Mouse (Mus musculus): ENCODE measurements around the gene Ccdc40.
"Not testable (repeated sequence)": the region's sequence is repeated elsewhere in the genome, so short reads cannot be mapped to it uniquely, and the experiment has no call there.

Ccdc40 gene

GRCm38 (mm10) chr11:119273186-119273930, 45.0 kb downstream of the Ccdc40 start:
- DNase-seq (ENCODE audit: low read depth in 2 of 2, low spot score in 2 of 2), result no peak

DNA sequence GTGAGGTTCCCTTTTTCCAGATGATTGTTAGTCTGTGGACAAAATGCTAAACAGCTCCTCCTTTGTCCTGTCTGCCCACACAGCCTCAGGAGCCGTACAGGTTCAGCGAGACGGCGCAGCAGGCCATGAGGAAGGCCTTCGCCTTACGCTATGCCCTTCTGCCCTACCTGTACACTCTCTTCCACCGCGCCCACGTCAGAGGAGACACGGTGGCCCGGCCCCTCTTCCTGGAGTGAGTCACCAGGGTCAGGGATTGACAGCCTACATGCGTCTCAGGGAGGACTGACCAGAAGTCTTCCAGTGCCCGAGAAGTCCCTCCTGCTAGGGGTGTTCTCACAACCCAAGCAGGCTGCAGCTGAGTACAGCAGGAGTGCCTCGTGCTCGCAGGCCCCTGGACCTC, 52.7 kb downstream of the Ccdc40 start:
- no peak for DNase-seq (ENCODE audit: low read depth in 2 of 2, low spot score in 2 of 2)

- DNase-seq (ENCODE audit: low read depth in 2 of 2, low spot score in 2 of 2), result no peak
Measured at GRCm38 (mm10) chr11:119285791-119286527, 57.6 kb downstream of the Ccdc40 start.

DNA sequence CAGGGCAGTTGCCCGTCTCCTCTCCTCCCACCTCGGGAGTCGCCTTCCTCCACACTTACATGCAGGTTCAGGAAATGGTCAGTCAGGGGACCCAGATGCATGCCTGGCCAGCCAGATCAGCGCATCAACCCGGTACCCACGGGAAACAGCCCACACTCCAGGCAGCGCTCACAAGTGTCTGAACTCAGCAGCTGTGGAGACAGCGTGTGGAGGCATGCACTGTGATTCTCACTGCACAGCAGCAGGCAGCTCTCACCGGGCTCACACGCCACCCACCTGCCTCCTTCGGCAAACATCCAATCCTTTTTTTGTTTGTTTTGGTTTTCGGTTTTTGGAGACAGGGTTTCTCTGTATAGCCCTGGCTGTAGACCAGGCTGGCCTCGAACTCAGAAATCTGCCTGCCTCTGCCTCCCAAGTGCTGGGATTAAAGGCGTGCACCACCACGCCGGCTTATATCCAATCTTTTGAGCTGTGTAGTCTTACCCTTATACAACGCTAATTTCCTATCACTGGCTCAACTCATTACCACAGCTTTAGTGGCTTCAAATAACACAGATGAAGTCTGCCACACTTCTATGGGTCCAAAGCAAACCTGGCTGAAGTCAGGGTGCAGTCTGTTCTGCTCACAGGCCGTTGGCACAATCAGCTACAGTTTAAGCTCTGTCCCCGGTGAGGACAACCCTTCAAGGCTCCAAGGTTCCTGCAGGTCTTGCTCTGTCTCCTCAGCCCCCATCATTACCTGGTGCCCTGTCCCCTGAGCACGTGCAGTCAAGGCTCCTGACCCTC, 59.0 kb downstream of the Ccdc40 start:
- no peak for DNase-seq (ENCODE audit: low read depth in 2 of 2, low spot score in 2 of 2)

GRCm38 (mm10) chr11:119292861-119293260, 64.5 kb downstream of the Ccdc40 start:
- DNase-seq (ENCODE audit: low read depth in 2 of 2, low spot score in 2 of 2), result not testable (repeated sequence)

DNA sequence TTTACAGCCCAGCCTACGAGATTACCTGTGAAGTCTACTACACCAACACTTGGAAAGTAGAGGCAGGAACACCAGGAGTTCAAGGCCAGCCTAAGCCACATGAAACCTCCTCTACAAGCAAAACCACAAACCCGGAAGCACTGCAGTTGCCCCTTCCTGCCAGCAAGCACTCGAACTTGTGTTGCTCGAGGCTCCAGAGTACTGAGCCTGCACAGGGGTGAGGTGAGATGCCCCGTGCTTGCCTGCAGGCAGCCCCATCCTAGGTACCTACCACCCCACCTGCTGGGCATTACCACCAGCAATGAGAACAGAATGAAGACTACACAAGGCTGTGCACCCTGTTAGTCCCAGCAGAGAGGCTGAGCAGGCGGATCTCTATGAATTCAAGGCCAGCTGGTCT, 69.6 kb downstream of the Ccdc40 start:
- DNase-seq (ENCODE audit: low read depth in 2 of 2, low spot score in 2 of 2), result peak in 1 of 2 experiments; percentile 17

DNA sequence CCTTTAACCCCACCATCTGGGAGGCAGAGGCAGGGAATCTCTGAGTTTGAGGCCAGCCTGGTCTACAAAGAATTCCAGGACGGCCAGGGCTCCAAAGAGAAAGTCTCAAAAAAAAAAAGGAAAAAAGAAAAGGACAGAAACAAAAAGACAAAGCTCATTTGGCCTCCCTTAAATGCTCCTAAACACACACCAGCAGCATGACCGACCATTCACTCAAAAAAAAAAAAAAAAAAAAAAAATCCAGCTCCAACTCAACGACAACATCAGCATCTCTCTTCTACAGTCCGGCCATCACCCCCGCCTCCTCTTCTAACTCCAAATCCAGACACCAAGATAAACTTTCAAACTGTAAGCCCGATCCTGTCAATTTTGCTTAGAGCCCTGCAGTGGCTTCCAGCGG, 70.5 kb downstream of the Ccdc40 start:
- DNase-seq (ENCODE audit: low read depth in 2 of 2, low spot score in 2 of 2), result no peak

DNA sequence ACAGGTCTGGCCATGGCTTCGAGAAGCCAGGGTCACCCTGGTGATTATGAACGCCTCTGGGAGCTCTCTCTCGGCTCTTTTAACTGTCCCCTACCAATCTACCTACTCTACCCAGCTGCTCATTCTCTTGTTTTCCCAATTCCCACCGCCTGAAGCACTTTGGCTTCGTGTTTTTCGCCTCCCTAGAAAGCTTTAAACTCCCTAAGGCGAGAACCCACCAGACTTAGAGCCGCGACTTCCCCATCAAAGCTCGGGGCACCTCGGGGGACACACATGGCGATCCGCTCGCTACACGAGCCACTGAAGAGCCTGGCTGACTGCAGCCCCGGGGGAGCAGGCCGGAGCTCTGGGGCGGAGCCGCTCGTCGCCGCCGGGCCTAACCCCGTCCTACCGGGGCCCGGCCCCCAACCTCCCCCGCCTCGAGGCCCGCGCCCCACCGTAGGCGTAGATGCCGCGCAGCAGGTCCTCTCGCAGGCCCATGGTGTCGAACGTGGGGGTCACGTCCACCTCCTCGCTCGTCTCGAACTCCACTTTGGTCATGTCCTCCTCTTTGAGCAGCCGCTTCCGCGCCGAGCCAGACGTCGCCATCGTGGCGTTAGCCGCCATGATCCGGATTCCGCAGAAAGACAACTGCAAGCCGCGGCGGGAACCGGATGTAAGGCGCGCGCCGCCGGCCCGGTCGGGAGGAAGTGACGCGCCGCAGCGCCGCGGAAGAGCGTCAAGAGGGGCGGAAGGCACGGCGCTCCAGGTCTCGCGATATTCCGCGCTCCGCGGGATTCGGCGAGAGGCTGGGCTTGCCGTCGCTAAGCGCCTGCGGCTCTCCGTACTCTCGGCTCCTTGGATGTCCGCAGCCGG, 71.2 kb downstream of the Ccdc40 start, which contains the start of gene Eif4a3:
Gene Eif4a3 (minus strand): TSS at position 699 of the 855 bp plus-strand sequence.
- DNase-seq (ENCODE audit: low read depth in 2 of 2, low spot score in 2 of 2), result peak; percentile 95 to 96

- DNase-seq (ENCODE audit: low read depth in 2 of 2, low spot score in 2 of 2), result no peak
Measured at GRCm38 (mm10) chr11:119300246-119300935, 72.0 kb downstream of the Ccdc40 start.

DNA sequence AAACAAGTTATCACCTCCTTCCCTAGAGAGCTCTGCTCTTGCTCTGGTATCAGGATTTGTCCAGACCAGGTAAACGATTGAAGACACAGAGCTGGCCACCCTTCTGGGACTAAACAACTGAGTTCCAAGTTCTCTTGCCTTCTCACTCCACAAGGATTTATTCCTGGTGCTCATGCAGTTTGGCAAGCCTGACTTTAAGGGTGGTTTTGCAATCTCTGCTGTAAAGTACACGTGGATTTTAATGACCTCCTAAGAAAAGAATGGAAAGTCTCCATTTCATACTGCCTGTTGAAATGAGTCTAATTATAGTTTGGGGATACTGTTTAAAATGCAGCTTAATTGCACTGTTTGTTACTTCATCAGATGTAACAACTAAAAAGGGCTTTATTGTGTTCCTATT, 72.6 kb downstream of the Ccdc40 start:
- no peak for DNase-seq (ENCODE audit: low read depth in 2 of 2, low spot score in 2 of 2)

GRCm38 (mm10) chr11:119304904-119305712, 76.7 kb downstream of the Ccdc40 start:
- DNase-seq (ENCODE audit: low read depth in 2 of 2, low spot score in 2 of 2), result peak in 1 of 2 experiments; percentile 28

- DNase-seq (ENCODE audit: low read depth in 2 of 2, low spot score in 2 of 2), result no peak
Measured at GRCm38 (mm10) chr11:119306762-119307657, 78.6 kb downstream of the Ccdc40 start.

DNA sequence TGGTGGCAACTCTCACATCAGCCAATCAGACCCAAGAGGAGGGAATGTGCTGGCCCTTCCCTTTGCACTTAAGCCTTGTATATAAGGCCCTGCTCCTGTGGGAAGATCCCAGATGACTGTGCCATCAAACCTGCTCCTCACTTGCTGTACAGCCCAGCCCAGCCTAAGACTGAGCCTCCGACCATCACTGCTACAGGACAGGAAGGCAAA, 79.2 kb downstream of the Ccdc40 start, which contains the start of gene Card14:
Gene Card14 (plus strand): TSS at position 111 of the 210 bp plus-strand sequence.
- no peak for DNase-seq (ENCODE audit: low read depth in 2 of 2, low spot score in 2 of 2)

GRCm38 (mm10) chr11:119307916-119308315, 79.5 kb downstream of the Ccdc40 start:
- DNase-seq (ENCODE audit: low read depth in 2 of 2, low spot score in 2 of 2), result no peak

DNA sequence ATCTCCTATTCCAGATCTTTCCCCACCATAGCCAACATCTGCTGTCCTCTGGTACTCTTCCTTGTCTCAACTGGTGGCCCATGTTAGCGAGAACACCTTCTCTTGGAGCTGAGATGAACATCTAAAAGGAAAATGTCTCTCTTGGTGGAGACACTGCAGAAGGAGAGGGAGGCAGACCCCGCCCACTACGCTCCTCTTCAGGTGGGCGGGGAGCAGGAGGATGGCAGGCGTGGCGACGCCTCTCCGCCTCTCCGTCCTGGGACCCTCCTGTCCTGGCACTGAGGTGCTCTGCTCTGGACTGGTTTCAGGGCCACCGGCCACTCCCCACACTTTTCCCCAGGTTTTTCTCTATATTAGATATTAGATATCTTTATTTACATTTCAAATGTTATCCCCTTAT, 82.2 kb downstream of the Ccdc40 start:
- DNase-seq (ENCODE audit: low read depth in 2 of 2, low spot score in 2 of 2), result no peak

- no peak for DNase-seq (ENCODE audit: low read depth in 2 of 2, low spot score in 2 of 2)
Measured at GRCm38 (mm10) chr11:119314252-119314936, 86.0 kb downstream of the Ccdc40 start.
